In the genomic region with DNA sequence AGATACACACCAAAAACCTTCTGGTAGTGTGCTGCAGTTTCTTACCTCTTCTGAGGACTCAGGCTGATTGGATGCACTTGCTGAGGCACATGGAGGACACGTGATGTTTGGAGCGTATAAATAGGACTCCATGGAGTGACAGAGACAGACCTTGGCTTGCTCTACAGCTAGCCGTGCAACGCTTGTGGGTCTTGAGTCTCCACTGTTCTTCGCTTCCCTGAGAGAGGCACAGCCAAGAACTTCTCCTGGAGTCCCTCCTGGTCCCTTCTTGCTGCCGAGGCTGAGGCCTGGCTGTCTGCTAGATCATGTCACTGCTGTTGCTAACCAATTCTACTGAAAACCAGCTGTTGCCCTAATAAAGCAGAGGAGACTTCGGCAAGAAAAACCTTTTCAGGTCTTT, we compare ENCODE assay signal across 13 mouse cellular contexts.
A peak's percentile ranks its signal among the peaks of the same experiment; 100 is the strongest.
DNase-seq lines count a peak whose midpoint lies in the region; ATAC-seq and TF ChIP-seq lines count a peak whose summit lies in the region.
"Had no signal": no experiment of that assay in that cellular context is flagged by ENCODE, and none has a peak within 500 bp of the region (broad histone marks: within the 10 kb centered on the region; RNA-seq: fewer than 3 reads in every experiment).

No protein-coding gene starts in this region.

- DNase-seq in forebrain, embryonic 10.5 days (ENCODE audit: extremely low spot score, low spot score) = no peak
- no peak for DNase-seq in forebrain, postnatal 0 days
- DNase-seq in lung, adult 2 months = no peak
- DNase-seq in lung, adult 18-20 months = no peak
- no peak for DNase-seq in limb, embryonic 11.5 days (ENCODE audit: low spot score)
- no peak for DNase-seq in adrenal gland, postnatal 10 days
- no peak for DNase-seq in cerebellum, adult 2 months
- DNase-seq: adrenal gland, adult 2 months; cerebellum, postnatal 14 days; thymus, postnatal 36 days had no signal

- H3K9ac ChIP-seq in forebrain, postnatal 0 days = no peak overlapping the region
- H3K9ac ChIP-seq in embryonic facial prominence, embryonic 12.5 days = no peak overlapping the region
- no peak overlapping the region for H3K9ac ChIP-seq in limb, embryonic 11.5 days (ENCODE audit: low read length)
- H3K9ac ChIP-seq: liver, embryonic 15.5 days had no signal

- H3K4me1 ChIP-seq in forebrain, embryonic 10.5 days = peaks cover 35% of the 10 kb centered on the region
- H3K4me1 ChIP-seq in forebrain, postnatal 0 days (ENCODE audit: insufficient read depth) = 0 out of 2 replicates have a peak, but pooled peaks cover 4% of the 10 kb centered on the region
- H3K4me1 ChIP-seq in lung, adult 2 months (ENCODE audit: control insufficient read depth, insufficient read depth, low read length) = peaks cover 5% of the 10 kb centered on the region
- H3K4me1 ChIP-seq in embryonic facial prominence, embryonic 12.5 days = peaks cover 30% of the 10 kb centered on the region
- peaks cover 13% of the 10 kb centered on the region for H3K4me1 ChIP-seq in limb, embryonic 11.5 days (ENCODE audit: control insufficient read depth, insufficient read depth, low read length)
- peaks cover 16% of the 10 kb centered on the region for H3K4me1 ChIP-seq in cerebellum, adult 2 months (ENCODE audit: control insufficient read depth, insufficient read depth, low read length)
- H3K4me1 ChIP-seq: liver, embryonic 15.5 days had no signal

- peak; percentile 43; the same call in 1 of the 2 replicates for TF ChIP-seq POLR2A in lung, adult 2 months (IDR thresholded peaks at IDR 0.05; ENCODE audit: borderline replicate concordance, extremely low read depth, low read depth, low read length)
- TF ChIP-seq POLR2A in cerebellum, adult 2 months (IDR thresholded peaks at IDR 0.05; ENCODE audit: borderline replicate concordance, insufficient read depth, low read length) = no peak

- H3K27me3 ChIP-seq in forebrain, embryonic 10.5 days (ENCODE audit: poor library complexity, severe bottlenecking) = no peaks in the 10 kb centered on the region
- H3K27me3 ChIP-seq in forebrain, postnatal 0 days (ENCODE audit: insufficient read depth, low read length) = no peaks in the 10 kb centered on the region
- no peaks in the 10 kb centered on the region for H3K27me3 ChIP-seq in embryonic facial prominence, embryonic 12.5 days
- H3K27me3 ChIP-seq in limb, embryonic 11.5 days (ENCODE audit: control insufficient read depth, insufficient read depth, low read length) = no peaks in the 10 kb centered on the region
- H3K27me3 ChIP-seq in cerebellum, adult 2 months (ENCODE audit: control insufficient read depth, insufficient read depth, low read length) = no peaks in the 10 kb centered on the region
- H3K27me3 ChIP-seq: liver, embryonic 15.5 days had no signal

- no peak overlapping the region for H3K4me2 ChIP-seq in forebrain, postnatal 0 days (ENCODE audit: low read depth)
- no peak overlapping the region for H3K4me2 ChIP-seq in embryonic facial prominence, embryonic 12.5 days (replicated peaks)
- H3K4me2 ChIP-seq in limb, embryonic 11.5 days (ENCODE audit: low read depth, severe bottlenecking) = no peak overlapping the region
- H3K4me2 ChIP-seq: liver, embryonic 15.5 days had no signal

- 78% methylated on average over 7 of the region's 7 CpGs for WGBS in forebrain, embryonic 10.5 days
- 70% methylated on average over 7 of the region's 7 CpGs for WGBS in forebrain, postnatal 0 days
- WGBS in lung, adult 2 months = 58% methylated on average over 7 of the region's 7 CpGs
- WGBS in embryonic facial prominence, embryonic 12.5 days = 66% methylated on average over 7 of the region's 7 CpGs
- 64% methylated on average over 7 of the region's 7 CpGs for WGBS in limb, embryonic 11.5 days
- WGBS in cerebellum, adult 2 months = 46% methylated on average over 7 of the region's 7 CpGs

- H3K27ac ChIP-seq in forebrain, embryonic 10.5 days = peak overlapping the region; percentile 51; the same call in 1 of the 2 replicates
- no peak overlapping the region for H3K27ac ChIP-seq in forebrain, postnatal 0 days (ENCODE audit: low read depth, low read length)
- H3K27ac ChIP-seq in embryonic facial prominence, embryonic 12.5 days = peak overlapping the region; percentile 64
- peak overlapping the region; percentile 22; the same call in 1 of the 2 replicates for H3K27ac ChIP-seq in limb, embryonic 11.5 days (replicated peaks; ENCODE audit: low read depth, low read length)
- H3K27ac ChIP-seq in cerebellum, adult 2 months (ENCODE audit: insufficient read depth, low read length) = no peak overlapping the region
- H3K27ac ChIP-seq: liver, embryonic 15.5 days had no signal

- H3K4me3 ChIP-seq in forebrain, embryonic 10.5 days = no peak overlapping the region
- H3K4me3 ChIP-seq in forebrain, postnatal 0 days (ENCODE audit: low read depth, low read length) = no peak overlapping the region
- H3K4me3 ChIP-seq in lung, adult 2 months (replicated peaks; ENCODE audit: extremely low read depth, low read depth, low read length) = no peak overlapping the region
- no peak overlapping the region for H3K4me3 ChIP-seq in embryonic facial prominence, embryonic 12.5 days
- no peak overlapping the region for H3K4me3 ChIP-seq in limb, embryonic 11.5 days (ENCODE audit: low read depth, low read length)
- no peak overlapping the region for H3K4me3 ChIP-seq in cerebellum, adult 2 months (replicated peaks; ENCODE audit: insufficient read depth, low read depth, low read length)
- H3K4me3 ChIP-seq: liver, embryonic 15.5 days had no signal

- no peak for TF ChIP-seq CTCF in forebrain, postnatal 0 days (IDR thresholded peaks at IDR 0.05; ENCODE audit: low read depth)
- no peak for TF ChIP-seq CTCF in lung, adult 2 months (IDR thresholded peaks at IDR 0.05; ENCODE audit: insufficient read depth, low read length)
- TF ChIP-seq CTCF in cerebellum, adult 2 months (IDR thresholded peaks at IDR 0.05; ENCODE audit: borderline replicate concordance, insufficient read depth, low read depth, low read length) = no peak

- ATAC-seq in forebrain, postnatal 0 days = no peak
- no peak for ATAC-seq in embryonic facial prominence, embryonic 12.5 days (ENCODE audit: insufficient number of reproducible peaks, insufficient read depth, low FRiP score, low TSS enrichment)
- no peak for ATAC-seq in limb, embryonic 11.5 days (ENCODE audit: insufficient number of reproducible peaks, low FRiP score, low TSS enrichment, low read depth)
- ATAC-seq: intestine, postnatal 0 days had no signal

- H3K9me3 ChIP-seq in forebrain, embryonic 10.5 days = no peaks in the 10 kb centered on the region
- no peaks in the 10 kb centered on the region for H3K9me3 ChIP-seq in forebrain, postnatal 0 days (ENCODE audit: low read length)
- no peaks in the 10 kb centered on the region for H3K9me3 ChIP-seq in embryonic facial prominence, embryonic 12.5 days
- no peaks in the 10 kb centered on the region for H3K9me3 ChIP-seq in limb, embryonic 11.5 days (ENCODE audit: control insufficient read depth, low read length)
- H3K9me3 ChIP-seq: liver, embryonic 15.5 days had no signal

- H3K36me3 ChIP-seq in forebrain, embryonic 10.5 days (replicated peaks) = no peaks in the 10 kb centered on the region
- no peaks in the 10 kb centered on the region for H3K36me3 ChIP-seq in forebrain, postnatal 0 days (ENCODE audit: insufficient read depth)
- H3K36me3 ChIP-seq in embryonic facial prominence, embryonic 12.5 days = no peaks in the 10 kb centered on the region
- H3K36me3 ChIP-seq in limb, embryonic 11.5 days (ENCODE audit: control insufficient read depth, insufficient read depth, low read length) = no peaks in the 10 kb centered on the region
- H3K36me3 ChIP-seq: liver, embryonic 15.5 days had no signal

Comparison
In these comparisons a context has a peak if more than half of its experiments do, and no peak if none do; other contexts are left out.
1. H3K27ac ChIP-seq: peak in forebrain, embryonic 10.5 days (single experiment), embryonic facial prominence, embryonic 12.5 days (single experiment) and limb, embryonic 11.5 days (single experiment); none in forebrain, postnatal 0 days (single experiment) and cerebellum, adult 2 months (single experiment).